Mouse (Mus musculus) embryo, embryonic 9.5 days (tissue): ENCODE results near the gene Capn8.

ENCODE experiments used
- DNase-seq: peaks from one replicate; pipeline ENCODE4 v3.0.0-alpha.2; 2017; ENCODE audit errors: extremely low spot score

Gene Capn8

DNA sequence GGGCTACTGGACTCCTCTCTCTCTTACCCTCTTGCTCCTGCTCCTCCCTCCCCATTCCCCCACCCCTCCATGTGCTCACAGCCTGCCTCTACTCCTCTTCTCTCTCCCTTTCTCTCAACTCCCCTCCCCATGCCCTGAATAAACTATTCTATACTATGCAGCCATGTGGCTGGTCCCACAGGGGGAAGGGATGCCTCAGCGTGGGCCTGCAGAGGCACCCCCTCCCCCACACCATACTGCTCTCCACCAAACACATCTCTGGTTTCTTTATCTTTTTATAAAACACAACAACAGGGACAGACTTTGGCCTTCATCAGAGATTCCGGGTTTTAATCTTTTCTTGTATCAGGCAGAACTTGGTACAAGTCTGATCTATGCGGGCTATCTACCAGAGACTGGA is 114.4 kb downstream of the Capn8 start:
- no peak for DNase-seq

DNA sequence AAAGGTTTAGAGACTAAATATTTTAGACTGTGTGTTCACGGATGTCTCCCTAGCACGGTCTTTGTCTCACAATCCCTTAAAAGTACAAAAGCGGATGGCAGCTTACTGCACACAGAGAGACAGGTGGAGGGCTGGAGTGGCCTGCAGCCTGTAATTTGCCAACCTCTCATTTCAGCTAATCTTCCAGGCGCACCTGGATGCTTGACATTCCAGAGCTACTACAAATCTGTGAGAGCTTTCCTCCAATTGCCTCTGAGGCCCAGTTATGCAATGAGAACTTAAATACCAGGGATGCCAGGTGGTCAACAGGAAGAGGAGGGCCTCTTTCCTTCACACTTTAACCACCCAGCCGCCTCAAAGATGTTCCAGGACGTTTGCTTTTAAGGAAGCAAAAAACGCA is 114.8 kb downstream of the Capn8 start:
- DNase-seq: no peak
